Mouse (Mus musculus): ENCODE data around the gene Pde3b.
"Not testable (repeated sequence)": the region's sequence is repeated elsewhere in the genome, so short reads cannot be mapped to it uniquely, and the experiment has no call there.

Pde3b gene

DNA sequence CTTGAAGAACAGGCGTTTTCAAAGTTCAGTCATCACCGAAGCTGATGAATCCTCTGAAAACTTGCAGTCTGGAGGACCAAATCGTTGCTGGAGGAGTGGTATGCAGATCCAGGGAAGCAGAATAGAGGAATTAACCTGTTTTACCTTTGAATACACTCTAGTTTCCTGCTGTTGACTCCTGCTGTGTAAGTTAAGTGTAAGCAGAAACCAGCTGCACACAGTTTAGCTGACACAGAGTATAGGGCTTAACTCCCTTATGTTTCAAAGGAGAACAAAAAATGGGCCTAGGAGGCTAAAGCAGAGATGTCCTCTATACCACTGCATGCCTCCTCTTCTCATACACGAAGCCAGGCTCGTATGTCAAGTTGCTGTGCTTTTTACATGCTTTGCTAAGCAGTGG lies 63.8 kb downstream of the Pde3b start:
- in situ Hi-C loops (cut with MboI): no loop called here

DNA sequence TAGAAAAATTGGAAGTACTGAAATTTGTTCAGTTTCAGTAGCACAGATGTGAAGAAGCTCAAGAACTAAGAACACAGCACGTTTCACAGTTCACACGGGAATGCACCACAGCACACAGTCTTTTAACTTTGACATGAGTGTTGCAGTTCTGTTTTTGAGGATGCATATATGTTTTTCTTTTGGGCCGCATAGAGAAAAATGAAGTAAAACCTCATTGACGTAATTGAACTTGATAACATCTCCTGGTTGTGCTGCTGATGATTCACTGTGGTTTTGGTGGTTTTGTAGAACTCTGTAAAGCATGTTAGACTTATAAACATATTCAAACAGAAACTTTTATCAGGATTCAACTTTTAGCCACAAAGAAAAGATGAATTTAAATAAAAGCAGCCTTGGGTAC lies 64.7 kb downstream of the Pde3b start:
- in situ Hi-C loops (cut with MboI): no loop called here

DNA sequence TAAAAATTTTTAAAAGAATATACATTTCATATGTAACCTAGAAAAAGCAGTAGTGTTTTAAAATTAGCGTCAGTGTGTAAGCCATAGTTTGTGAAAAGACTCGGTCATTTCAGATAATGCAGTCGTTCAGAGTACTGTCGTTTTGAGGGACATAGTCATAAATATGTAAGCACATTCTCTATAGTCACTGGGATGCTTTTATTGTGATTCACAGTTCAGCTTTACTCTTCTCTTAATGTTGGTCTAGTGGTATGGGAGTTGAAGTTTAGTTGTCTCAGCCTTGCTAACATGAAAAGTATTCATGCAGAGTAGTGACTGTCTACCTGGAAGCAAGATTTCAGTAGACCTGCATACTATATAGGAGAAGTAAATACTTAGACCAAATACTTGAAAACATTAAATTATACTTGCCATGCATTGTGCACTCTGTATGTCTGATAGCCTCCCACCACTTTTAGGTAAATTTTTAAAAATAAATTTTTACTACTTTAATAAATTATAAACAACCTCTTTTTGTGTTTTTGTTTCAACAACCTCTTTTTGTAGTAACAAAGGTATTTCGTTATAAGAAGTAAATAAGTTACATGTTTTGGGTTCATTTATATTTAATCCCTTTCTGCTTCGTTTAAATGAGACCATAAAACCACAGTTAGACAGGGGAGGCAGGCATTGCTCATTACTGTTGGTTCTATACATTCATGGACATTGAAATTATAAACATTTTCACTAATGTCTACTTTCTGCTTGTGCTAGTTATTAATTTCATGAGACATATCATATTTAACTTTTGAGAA lies 65.3 kb downstream of the Pde3b start:
- in situ Hi-C loops (cut with MboI): no loop called here

DNA sequence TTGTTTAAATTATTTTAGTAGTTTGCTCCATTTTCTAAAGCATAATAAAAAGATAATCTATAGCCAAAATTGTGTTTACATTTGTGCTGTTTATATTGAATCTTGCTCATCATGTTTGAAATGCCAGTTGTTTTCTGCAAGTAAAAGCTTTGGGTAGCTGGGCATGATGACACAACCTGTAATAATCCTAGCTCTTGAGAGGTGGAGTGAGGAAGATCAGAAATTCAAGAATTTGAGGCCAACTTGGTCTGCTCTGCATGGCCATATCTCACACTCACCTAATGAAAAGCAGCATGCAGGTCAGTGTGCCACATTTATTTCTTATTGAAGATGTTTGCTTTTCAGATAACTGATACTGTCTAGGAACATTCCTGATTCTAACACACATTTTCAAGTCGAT lies 65.9 kb downstream of the Pde3b start:
- in situ Hi-C loops (cut with MboI): no loop called here

DNA sequence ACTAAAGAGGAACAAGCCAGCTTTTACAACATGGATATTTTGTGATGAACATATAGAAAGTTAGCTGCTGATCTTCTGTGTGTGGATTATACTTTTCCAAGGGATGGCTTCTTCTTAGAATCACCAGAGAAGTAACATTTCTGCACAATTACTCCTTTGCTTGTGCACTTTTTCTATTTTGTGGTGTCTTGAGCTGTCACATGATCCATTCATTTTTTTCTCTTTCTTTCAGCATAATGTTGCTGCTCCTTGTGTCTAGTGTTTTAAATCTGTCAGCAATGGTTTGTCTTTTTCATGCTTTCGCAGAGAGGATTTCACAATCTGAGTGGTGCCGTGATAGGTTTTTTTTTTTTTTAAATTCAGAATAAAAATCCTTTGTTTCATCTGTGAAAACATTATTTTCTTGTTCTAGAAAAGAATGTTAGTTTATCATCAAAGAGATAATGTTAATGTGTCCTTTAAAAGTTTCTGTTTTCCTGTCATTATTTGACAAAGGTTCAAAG lies 66.4 kb downstream of the Pde3b start:
- in situ Hi-C loops (cut with MboI): no loop called here

DNA sequence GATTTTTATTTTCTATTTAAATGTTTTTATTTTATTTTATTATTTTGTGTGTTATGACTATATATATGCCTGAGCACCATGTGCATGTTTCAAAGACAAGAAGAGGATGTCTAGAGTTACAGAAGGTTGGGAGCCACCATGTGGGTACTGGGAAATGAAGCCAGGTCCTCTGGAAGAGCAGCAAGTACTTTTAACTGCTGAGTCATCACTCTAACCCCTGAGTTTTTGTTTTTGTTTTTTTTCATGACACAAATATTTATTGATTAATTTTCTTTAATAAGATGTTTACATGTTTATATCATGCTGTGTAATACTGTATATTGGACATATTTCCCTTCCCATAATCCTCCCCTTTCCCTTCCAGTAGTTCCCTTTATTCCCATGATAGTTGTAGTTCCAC lies 77.5 kb downstream of the Pde3b start:
- in situ Hi-C loops (cut with MboI): loop anchor here (5.0 kb wide), 1 partner anchor 210 kb away; no protein-coding TSS in a partner anchor

DNA sequence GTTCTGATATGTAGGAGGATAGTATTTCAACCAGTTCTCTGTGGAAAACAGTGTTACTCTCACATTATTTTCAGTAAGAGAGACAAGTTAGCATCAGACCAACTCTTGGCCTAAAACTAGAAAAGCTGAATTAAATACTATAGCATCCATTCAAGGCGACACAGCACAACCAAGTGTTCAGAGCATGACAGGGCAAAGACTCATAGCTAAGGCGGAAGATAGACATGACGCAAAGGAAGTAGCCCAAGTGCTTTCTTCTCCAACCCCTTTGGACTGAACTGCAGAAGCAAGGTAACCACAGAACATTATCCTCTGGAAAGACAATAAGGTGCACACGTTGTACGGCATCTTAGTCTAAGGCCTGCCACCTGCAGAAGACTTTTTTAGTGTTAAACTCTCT lies 79.0 kb downstream of the Pde3b start:
- in situ Hi-C loops (cut with MboI): loop anchor here (5.0 kb wide), 1 partner anchor 212 kb away; no protein-coding TSS in a partner anchor

DNA sequence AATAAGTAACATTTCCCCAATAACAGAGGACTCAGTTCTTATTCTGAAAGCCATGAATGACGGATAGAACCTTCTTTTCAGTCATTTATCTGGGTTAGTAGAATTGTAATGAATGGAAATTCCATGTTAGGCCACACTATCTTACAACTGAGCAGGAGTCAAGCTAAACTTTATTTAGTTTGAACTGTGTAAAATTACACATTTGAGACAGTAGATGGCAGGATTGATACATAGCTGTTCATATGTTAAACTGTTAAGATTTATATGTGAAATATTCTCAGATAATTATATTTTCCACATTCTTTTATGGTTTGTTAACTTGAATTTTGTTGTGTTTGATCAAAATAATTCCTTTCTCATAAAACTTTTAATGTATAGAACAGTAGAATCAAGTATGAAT lies 84.2 kb downstream of the Pde3b start:
- in situ Hi-C loops (cut with MboI): no loop called here

DNA sequence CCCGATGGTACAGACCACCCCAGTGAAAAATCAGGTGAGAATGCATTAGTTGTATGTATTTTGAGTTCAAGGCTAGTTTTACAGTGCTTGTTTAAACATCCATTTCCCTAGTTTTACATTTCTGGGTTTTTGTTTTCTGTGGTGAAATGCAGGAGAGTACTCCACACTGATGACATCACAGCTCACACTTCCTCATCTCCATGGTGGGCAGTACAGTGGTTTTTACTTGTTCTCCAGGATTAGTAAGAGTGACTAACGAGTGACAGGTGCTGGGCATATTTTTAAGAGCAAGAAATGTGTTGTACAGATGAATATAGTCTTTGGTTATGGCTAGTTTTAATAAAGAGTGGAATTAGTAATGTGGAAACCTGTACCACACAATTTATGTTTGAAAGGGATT lies 93.8 kb downstream of the Pde3b start:
- in situ Hi-C loops (cut with MboI): no loop called here

DNA sequence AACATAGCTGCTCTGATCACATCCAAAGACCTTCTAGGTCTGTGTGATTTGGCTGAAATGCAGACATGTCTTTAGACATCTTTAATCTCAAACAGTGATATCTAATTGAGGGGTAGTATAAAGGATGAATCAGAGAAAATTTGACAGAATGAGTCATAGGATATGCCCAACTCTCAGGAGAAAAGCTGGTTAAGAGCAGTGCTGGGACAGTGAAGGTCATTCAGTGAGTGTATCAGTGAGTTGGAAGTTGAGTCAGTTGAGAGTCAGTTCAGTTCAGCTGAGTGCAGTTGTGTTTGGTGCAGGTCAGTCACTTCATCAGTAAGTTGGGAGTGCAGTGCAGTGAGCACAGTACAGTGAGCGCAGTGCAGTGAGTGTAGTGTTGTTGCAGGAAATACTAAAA lies 105.0 kb downstream of the Pde3b start:
- in situ Hi-C loops (cut with MboI): no loop called here

DNA sequence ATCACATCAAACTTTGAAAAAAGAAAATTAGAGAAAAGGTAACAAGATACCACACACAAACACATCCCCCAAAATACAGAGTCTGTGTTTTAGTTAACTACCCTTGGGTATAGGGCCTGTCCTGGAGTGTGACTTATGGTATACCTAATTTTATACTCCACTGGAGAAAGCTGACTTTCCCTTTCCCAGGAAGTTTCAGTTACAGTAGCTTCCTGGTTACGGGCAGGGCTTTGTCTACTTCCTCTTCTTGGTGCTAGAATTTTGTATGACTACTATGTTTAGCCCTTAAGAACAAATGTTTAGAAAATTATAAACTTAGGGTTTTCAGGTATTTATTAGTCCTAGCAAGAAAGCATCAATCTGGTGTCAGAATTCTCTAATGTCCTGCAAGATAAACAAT lies 111.2 kb downstream of the Pde3b start:
- in situ Hi-C loops (cut with MboI): no loop called here

DNA sequence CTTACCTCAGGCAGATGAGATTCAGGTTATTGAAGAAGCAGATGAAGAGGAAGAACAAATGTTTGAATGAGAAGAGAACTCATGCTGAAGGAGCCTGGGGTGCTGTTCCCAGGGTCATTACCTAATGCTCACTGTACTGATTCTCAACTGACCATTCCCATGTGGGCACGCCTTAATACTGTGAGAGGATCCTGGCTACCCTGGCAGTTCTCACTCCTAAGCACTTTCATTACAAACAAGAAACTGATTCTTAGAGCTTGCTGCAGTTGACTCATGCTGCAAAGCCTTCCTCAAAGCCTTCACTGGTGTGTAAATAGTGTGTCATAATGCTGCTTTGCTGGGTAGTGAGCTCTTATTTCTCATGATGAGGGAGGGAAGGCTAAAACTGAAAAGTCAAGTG lies 121.1 kb downstream of the Pde3b start:
- in situ Hi-C loops (cut with MboI): no loop called here

DNA sequence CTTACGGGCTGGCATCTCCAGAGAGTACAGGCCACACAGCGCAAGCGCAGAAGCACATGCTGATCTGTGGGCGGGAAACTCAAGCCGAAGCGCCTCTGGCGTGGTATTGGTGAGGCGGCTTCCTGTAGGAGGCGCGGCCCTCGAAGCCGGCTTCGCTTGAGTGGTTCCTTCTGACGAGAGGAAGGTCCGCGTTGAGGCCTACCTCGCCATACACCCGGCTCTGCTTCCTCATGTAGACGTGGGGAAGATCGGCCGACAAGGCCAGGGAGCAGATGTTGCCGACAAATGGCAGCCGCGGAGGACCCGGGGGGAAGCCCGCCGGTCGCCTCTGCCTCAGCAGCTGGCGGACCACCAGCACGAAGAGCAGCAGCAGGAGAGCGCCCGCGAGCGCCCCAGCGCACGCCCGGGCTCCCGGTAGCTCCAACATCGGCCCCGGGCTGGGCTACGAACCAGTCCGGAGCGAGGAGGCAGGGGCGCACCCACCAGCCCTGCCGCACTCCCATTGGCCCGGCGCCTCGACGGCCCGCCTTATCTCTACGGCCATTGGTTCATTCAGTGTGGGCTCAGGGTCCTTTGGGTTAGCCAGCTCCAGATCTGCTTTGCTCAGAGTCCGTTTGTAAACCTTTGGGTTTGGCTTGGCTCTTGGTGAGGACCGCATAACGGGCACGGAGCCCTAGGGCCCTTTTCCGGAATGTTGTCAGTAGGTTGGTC lies 147.6 kb downstream of the Pde3b start, which contains the start of gene Cyp2r1:
Gene Cyp2r1, minus strand, starts transcription at position 442 of the 711 bp plus-strand sequence.
- in situ Hi-C loops (cut with MboI): no loop called here

DNA sequence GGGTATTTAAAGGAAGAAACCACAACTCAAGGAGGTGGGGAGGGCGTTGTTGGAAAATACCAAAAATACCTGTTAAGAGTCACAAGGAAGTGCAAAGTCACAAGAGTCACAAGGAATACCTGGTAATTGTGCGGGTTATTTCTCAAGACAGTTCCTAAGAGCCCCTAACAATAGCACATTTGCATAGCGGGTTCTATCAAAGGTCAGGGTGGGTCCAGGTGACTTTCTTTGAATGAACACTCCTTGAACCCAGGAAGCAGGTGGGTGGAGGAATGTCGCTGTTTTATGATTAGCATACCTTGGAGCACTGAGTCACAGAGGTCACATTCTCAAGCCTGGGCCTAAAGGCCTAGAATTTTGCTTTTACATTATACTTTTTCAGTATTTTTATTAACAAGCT lies 158.8 kb downstream of the Pde3b start:
- in situ Hi-C loops (cut with MboI): not testable (repeated sequence)

DNA sequence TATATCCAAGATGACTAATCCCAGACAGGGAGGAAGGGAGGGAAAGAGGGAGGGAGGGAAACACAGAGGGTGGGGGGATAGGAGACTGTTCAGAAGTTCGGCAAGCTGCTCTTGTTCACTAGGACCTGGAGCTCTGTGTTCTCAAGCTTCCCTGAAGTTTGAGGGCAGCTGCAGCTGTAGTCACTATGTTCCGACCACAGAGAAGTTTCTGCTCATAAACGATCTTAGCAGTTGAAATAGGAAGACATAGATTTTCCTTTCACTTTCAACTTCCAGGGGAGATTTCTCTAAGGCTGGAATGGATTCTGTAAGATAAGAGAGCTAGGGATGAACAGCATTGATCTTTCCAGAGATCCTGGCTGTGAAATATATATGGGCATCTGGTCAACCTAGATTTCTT lies 161.8 kb downstream of the Pde3b start:
- in situ Hi-C loops (cut with MboI): no loop called here

DNA sequence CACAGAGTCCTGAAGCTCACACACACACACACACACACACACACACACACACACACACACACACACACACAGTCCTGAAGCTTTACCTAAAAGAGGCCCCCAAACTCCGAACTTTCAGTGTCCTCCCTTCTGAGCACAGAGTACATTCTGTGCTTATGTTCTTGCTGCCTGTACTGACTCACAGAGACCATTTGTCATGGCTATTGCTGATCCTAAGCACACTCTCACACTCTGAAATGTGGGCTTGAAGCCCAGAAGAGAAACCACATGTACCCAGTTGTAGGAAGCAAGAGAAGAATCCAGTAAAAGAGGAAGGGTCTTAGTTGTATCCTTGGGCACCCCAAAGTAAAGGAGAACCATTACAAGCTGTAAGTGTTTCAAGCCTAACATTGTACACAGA lies 162.6 kb downstream of the Pde3b start:
- in situ Hi-C loops (cut with MboI): no loop called here

DNA sequence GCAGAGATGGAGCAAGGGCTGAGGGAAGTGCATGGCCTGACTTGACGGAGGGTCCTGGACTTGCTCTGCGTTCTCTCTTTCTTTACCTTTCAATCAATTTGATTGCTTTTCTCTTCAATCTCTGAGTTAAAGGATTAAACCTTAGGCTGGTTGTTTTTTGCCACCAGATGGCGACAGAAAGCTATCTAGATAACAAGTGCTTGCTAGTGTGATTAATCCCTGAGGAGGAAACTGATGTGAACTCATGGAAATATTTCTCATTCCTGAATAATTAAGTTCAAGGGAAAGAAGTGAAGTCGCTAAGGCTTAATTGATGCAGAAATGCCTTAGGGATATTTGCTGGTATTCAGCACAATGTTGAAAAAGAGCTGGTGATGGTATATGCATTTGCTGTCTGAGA lies 165.3 kb downstream of the Pde3b start:
- in situ Hi-C loops (cut with MboI): no loop called here

DNA sequence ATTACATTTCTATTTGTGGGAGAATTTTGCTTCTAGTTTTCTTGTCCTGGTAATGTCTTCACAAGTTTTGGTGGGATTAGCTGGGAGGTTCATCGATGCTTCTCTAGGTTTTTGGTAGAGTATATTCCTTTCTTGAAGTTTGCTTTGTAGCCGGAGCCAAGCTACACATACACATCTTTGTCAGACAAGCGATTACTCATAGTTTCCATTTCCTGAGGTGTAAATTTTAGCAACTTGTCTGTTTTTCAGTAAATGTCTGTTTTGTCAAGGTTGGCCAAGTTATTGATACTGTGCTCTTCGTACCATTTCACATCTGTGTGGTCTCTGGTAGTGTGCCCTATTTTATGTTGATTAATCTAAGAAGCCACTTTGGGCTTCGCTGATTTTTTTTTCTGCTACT lies 166.1 kb downstream of the Pde3b start:
- in situ Hi-C loops (cut with MboI): no loop called here

DNA sequence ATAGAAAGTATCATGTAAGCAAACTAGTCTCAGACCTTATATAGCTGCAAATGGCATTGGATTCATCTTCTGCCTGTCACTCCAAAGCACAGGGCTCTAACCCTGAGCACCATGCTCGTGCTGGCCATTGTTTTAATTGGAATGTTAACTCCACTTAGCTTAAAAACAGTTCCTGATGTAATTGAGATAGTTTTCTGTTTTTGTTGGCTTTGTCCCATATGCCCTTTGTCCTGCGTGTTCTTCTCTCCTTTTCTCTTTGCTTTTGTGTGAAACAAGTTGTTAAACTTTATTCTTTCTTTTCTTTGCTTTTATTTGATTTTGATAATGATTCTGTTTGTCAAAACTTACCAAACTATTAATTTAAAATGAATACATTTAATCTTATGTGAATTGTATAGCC lies 167.4 kb downstream of the Pde3b start:
- in situ Hi-C loops (cut with MboI): no loop called here
